Mouse (Mus musculus): ENCODE results near the gene Gys1. TPM values are rescaled to one million over a fixed set of nuclear protein-coding genes. Genes with fewer than 3 reads are reported as not detected.
"Not testable (repeated sequence)": the region's sequence is repeated elsewhere in the genome, so short reads cannot be mapped to it uniquely, and the experiment has no call there.

Gene Gys1
- total RNA-seq, 2 experiments from 2014 or later, result 99.2 to 105 TPM

DNA sequence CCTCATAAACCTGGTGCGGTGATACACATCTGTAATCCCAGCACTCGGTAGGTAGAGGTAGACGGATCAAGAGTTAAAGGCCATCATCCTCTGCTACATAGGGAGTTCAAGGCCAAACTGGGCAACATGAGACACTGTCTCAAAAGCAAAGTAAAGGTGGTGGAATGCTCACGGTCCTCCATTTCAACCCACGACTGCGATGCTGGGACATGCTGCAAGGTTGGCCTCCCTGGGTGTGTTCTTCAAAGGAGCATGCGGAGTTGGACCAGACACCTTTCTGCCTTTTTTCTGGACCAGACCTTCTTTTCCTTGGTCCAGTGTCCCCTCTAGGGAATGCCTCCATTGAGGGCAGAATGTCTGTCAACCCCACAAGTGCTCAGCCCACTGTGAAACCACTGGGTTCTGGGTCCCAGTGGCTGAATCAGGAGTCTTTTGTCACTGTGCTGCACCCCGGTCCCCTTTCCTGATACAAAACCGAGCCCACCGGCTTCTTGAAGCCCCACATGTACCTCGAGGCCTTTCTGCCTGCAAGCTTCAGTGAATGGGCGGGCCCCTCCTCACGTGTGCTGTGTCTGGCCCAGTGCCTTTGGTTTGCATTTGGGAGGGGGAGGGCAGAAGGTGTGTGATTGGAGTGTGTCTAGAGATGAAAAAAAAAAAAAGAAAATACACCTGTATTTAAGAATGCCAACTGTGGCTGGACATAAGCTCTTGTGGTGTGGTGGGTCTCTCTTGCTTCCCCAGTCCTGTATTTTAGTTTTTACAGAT lies 21.5 kb downstream of the Gys1 start:
- DNase-seq, result no peak

DNA sequence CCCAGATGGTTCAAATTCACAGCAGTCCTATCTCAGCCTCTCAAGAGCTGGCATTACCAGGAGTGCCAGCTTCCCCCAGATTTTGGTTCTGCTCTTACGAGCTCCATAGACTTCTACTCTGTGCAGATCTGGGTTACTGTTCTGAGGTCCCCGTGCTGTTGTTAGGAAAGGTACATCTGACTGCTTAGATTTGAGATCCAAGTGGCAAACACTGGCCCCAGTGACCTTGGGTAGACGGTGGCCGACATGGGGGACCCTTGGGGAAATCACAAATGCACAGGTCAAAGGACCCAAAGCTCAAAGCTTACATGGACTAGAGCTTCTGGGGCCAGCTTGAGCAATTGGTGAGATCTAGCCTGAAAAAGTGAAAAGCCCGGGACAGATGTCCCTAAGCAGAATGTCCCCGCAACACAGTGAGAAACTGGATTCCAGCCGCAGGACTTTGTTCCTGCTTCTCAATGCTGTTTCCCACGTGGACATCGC lies 22.1 kb downstream of the Gys1 start:
- DNase-seq, result no peak

DNA sequence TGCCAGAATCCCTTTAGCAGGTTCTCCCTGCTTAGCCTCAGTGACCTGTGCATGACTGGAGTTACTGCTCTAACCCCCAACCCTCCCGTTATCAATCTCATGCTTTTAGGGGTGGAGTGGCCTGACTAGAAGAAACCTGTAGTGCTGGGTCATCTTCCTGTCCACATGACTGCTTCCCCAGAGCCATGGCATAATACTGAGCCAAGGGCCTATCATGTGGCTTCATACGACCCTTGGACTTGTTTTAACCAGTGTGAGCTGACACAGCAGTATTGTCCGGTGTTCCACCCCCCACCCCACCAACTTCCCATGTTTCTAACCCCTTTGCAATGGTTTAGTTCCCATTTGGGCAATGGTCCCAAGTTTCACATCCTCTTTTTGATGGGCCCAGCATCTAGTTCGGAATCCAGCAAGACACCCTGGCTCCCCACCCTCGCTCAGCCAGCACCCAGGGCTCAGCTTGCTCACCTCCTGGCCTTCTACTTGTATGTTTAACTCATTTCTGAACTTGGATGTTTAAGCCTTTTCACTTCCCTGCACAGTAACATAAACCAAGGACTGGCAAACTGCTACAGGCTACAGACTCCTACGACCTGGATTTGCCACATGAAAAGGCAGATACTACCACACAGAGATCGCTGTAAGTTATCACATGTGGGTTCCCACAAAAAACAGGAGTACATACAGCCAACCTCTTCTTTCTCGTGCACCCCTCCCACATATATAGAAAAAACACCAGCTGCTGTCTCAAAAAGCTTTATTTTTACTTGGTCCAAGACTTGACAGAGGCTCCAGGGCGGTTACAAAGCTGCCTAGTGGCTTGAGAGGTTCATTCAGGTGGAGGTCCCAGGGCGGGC lies 22.8 kb downstream of the Gys1 start:
- peak; percentile 63 to 75 for DNase-seq

DNA sequence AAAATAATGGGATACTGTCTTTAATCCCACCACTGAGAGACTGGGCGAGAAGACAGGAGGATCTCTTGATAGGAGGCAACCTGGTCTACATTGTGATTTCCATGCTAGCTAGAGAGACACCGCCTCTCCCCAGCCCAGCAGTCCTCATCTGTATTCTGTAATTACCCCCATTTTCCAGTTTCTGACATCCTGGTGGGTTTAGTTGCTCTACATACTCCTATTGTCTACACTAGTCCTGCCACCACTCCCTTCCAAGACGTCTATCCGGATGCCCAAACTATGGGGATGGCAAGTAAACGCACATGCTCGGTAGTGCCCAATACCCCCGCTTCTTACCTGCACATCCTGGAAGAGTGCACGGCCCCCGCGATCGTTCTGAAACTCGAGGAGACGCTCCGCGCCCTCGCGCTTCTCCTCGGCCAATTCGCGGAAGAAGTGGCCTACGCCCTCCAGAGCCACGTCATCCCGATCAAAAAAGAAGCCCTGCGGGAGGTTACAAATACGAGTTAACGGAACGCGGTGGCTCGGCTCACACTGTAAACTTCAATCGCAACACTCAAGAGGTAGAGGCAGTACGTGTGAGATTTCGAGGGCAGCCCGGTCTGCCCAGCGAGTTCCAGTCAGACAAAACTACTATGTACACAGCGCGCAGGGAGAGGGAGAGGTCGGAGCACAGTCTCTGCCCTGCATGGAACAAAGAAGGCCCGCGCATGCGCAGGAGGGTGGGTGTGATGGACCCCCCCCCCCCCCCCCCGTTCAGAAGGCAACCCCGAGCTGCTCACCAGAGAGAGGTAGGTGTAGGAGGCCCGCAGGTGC lies 24.3 kb downstream of the Gys1 start:
- peak; percentile 86 to 89 for DNase-seq

DNA sequence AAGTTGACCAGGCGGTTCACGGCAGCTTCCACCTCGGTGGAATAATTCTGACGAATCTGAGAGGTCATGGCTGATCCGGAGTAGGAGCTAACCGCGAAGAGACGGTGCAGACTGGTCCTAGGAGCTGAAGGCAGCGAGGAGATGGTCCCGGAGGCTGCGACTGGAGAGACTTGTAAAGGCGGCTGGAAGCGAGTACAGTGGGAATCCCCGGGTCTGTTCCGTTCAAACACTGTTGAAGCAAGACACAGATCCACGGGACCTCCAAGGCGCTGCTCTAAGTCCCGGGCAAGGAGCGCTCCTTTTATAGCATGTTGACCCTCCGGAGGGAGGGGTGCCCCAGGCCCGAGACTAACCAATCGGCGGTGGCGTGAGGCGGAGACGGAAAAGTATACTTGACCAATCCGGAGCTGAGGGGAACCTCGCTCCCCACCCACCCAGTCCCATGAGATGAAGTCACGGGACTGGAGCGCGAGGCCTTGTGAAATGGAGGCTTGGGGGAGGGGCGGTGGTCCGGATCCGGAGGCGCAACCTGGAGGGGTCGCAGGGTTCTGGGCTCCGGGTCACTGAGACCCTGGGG lies 25.0 kb downstream of the Gys1 start, which contains the start of gene Ftl1:
Gene Ftl1 (minus strand): TSS at position 321 of the 577 bp plus-strand sequence.
- DNase-seq, result peak; percentile 98 to 99

DNA sequence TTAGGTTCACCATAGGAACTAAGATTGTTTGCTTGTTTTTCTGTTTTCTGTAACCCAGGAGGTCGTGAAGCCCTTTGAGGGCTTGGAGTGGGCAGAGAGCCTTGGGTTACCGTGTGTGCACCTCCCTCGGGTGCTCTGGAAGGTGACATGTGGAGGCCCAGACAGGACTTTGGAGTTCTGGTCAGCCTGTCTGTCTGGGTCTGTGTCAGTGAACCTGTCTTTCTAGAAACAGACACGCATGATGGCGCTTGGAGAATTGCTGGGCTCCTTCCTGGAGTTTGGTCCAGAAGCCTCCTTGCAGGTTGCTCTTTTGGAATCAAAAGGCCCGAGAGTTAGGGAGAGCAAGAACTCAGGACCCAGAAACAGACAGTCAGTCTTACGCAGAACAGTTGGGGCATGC lies 25.7 kb downstream of the Gys1 start:
- DNase-seq, result peak; percentile 31 to 69

DNA sequence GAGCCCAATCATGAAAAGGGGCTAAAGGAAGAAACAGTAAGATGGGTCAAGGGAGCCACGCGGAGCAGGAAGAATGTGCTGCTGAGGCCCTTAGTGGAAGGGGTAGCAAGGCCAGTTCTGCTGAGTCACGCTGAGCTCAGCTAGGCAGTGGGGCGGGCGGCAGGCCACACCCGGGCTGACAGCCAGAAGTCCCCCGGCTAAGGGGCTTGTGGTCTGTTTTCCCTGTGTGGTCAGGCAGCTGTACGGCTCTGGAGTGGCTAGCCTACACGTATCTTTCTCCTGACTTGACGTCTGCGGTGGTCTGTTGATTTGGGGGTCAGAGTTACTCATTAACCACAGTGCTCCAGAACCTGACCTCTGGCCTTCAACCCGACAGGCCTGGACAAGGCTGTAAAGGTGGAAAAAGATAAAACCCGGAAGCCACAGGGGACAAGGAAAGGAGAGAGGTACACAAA lies 26.2 kb downstream of the Gys1 start:
- DNase-seq, result peak; percentile 79 to 84

DNA sequence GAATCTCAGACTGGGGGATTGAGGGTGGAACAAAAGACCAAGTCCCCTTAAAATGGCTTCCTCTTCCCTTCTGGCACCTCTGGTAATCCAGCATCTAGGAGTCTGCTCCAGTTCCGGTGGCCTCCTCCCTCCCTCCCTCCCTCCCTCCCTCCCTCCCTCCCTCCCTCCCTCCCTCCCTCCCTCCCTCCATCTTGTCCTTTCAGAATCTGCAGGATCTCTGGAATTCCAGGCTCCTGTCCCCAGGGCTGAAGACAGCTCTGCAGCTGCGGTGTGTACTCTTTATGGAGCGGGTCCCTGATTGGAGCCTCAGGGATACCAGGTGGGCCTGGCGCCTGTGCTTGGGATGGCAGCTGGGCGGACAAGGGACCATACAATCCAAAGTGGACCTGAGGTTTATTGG lies 26.7 kb downstream of the Gys1 start:
- DNase-seq, result no peak

DNA sequence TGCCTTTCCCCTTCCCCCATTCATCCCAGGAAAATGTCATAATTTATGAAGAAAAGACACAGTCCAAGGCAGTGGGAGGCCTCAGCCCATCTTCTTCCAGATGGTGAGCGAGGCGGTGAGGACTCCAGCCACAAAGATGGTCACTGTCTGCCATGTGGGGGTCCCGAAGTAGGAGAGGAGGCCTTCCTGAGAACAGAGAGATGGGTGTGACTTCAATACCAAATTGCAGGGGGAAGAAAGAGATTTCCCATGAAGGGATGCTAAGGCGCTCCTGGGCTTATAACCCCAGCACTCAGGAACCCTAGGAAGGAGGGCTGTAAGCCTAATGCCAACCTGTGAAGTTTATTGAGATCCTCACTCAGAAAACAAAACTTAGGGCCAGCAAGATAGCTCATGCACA lies 27.1 kb downstream of the Gys1 start:
- DNase-seq, result no peak

DNA sequence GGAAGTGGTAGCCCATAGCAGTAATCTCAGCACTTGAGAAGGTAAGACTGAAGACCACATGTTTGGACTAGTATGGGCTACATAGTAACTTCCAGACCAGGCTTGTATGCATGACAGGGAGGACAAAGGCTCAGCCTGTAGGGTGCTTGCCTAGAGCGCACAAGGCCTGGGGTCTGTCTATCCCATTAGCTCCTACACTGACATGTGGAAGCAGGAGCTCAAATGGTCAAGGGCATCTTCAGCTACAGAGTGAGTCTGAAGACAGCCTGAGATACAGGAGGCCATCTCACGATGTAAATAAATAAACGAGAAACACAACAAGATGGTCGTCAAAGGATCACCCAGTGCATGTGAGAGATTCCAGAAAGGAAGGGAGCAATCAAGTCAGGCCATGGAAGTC lies 27.7 kb downstream of the Gys1 start:
- no peak for DNase-seq

DNA sequence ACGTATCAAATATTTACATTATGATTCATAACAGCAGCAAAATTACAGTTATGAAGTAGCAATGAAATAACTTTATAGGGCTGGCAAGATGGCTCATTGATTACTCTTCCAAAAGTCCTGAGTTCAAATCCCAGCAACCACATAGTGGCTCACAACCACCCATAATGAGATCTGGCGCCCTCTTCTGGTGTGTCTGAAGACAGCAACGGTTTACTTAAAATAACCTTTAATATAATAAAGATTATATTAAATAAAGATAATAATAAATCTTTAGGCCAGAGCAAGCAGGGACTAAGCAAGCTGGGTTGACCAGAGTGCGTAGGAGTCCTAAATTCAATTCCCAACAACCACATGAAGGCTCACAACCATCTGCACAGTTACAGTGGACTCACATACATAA lies 28.2 kb downstream of the Gys1 start:
- not testable (repeated sequence) for DNase-seq

DNA sequence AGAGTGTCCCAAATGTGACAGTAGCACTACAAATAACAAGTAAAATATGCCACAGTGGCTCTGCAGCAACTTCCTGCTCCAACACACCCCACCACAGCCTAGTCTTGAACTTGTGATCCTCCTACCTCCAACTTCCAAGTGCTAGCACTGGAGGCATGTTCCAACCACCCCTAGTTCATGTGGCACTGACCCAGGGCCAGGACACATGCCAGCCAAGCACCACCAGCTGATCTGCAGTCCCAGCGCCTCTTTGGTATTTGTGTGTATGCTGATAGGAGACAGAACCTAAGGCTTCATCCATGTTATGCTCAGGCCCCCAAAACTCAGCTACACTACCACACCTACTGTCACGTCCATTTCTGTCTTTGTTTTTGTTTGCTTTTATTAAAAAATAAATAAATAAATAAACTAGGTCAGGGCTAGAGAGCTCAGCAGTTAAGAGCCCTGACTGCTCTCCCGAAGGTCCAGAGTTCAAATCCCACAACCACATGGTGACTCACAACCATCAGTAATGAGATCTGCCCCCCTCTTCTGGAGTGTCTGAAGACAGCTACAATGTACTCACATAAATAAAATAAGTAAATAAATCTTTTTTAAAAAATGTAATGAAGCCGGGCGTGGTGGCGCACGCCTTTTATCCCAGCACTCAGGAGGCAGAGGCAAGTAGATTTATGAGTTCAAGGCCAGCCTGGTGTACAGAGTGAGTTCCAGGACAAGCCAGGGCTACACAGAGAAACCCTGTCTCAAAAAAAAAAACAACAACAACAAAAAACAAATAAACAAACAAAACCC lies 29.5 kb downstream of the Gys1 start:
- no peak for DNase-seq

DNA sequence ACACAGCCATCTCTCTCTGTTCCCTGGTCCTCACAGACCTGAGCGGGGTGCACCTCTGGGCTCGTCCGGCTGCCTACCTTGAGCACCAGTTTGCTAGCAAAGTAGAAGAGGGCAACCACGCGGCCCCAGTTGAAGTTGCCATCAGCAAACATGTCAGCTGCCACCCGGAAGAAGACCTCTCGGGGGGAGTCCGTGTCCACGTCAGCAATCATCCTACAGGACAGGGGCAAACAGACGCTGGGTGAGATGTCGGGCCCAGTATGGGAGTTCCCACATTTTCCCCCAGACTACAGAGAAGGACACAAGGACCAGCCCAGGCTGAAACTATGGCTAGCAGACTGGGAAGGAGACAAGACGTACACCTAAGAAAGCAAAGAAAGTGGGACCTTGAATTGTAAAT lies 30.5 kb downstream of the Gys1 start:
- no peak for DNase-seq

DNA sequence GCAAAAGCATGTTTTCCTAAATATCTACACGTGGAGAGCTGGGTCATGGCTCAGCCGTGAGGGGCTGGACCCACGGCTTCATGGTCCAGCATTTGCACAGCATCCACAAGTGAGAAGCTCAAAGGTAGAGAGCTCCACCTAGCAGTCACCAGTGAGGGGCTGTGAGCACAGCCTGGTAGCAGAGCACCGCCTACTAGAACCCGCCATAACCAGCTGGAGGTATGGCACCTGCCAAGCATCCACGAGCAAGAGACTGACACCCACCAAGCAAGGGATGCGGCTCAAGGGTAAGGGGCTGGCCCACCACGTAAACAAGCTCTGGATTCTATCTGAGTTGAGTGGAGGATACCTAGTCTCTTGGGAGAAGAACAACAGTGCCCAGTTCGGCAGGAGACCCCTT lies 30.9 kb downstream of the Gys1 start:
- DNase-seq, result peak in 1 of 2 experiments; percentile 18

DNA sequence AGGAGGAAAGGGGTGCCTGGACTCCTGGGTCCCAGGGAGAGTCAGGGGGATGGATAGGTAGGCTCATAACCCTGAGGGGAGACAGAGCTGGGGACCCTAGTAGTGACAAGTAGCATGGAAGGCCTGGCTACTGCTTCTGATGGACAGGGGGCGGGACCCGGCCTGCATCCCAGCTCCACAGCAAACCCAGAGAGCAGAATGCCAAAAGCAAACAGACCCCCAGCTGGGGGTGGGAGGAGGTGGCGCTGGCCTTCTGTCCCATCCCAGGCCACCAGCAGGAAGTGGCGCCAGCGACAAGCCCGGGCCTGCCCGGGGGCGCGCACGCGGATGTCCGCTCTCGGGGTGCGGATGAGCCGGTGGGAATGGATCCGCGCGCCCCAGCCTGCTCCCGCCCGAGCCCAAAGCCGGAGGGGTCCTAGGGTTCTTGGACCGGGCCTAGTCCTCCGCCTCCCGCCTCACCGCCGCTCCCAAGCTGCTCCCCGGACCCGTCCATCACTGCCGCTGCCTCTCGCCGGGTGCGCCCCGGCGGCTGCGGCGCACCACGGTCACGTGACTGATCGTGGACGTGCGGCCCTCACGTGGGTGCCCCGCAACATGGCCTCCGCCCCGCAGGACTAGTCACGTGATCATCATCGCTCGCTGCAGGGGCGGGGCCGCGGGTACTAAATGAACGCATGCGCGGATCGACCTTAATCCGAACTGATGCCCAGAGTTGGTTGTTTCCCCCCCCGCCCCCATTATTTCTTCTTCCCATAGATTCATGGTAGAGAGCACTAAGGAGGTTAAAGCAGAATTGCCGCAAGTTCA lies 31.8 kb downstream of the Gys1 start, which contains the start of gene Bax:
Gene Bax (minus strand): TSS at position 616 of the 807 bp plus-strand sequence.
- DNase-seq, result peak; percentile 97 to 98

DNA sequence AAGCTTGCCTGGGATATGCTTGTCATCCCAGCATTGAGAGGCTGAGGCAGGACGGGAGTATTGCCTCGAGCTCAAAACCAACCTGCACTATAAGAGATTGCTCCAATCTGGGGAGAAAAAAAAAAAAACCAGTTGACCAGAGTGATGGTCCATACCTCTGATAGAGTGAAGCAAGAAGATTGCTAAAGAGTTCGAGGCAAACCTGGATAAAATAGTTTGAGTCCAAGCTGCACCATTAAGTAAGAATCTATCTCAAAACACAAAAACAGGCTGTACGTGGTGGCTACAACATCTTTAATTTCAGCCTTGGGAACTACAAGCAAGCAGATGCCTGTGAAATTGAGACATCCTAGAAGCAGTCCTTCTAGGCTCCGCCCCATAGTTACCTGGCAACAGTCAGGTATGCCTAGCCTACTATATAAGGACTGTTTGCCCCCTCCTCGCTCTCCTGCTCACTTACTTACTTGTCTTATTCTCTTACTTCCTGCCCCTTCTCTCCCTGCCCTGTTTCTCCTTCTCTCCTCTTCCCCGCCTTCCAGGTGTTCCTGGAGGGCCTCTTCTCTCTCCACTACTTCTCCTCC lies 32.5 kb downstream of the Gys1 start:
- no peak for DNase-seq

DNA sequence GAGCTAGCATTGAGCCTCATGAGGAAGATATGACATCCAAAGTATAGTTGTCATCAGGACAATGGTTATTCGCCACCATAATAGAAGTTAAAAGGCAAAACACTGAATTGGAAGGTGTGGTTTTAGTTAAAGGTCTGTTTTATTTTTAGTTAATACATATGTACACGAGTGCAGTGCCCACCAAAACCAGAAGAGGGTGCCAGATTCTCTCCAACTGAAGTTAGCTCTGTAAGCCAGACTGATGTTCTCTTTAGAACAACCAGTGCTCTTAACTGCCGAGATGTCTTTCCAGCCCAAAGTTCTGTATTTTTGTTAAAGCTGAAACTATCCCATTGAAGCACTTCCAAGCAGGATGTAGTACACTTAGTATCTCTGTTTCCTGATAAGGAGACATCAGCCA lies 36.2 kb downstream of the Gys1 start:
- DNase-seq, result peak; percentile 70 to 89

DNA sequence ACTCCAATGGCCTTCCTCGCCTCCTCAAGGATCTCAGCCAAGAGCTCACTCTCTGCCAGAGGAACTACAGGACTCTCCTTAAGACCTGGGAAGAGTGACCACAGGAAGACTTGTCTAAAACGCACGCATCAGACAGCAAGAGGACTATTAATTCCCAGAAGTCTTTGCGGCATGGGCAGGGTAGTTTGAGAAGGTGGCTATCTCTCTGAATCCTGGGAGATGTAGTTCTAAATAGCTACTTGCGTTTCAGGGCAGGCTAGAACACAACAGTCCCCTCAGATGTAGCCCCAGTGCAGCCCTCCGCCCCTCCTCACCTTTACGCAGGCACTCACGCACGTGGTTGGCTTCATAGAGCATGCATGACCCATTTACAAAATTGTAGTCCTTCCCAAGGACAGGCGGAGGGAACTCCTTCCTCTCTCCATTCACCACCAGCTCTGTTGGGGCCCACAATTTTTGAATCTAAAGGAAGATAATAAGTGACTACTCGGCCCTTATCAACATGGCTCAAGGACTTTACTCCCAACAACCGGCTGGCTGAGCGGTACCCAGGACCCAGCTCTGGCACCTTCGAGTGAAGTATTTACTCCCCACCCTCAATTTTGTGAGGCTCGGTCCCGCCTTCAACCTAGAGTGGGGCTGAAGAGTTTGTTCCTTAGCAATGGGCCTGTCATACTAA lies 40.8 kb downstream of the Gys1 start:
- no peak for DNase-seq

DNA sequence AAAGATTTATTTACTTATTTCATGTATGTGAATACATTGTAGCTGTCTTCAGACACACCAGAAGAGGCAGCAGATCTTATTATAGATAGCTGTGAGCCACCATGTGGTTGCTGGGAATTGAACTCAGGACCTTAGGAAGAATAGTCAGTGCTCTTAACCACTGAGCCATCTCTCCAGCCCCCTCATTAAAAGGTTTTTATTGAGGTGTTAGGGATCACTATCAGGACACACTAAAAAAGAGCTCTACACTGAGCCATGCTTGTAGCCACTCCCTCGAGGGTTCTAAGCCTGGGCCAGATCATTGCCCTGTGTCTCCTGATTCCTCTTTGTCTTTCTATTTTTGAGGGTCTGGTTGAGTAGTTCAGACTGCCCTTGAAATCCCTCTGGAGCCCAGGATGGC lies 41.8 kb downstream of the Gys1 start:
- no peak for DNase-seq

Measured in heart, adult 18-20 months (tissue).